Mouse (Mus musculus) cerebellum, postnatal 25 days (tissue): ENCODE results near the gene Jmjd8.
"Not testable (repeated sequence)": the region's sequence is repeated elsewhere in the genome, so short reads cannot be mapped to it uniquely, and the experiment has no call there.

Experiments used
- DNase-seq, 2 experiments: peaks; one replicate each; pipeline ENCODE4 v3.0.0; 2021; ENCODE audit warnings: mixed read lengths in 2 of 2

Jmjd8 gene

DNA sequence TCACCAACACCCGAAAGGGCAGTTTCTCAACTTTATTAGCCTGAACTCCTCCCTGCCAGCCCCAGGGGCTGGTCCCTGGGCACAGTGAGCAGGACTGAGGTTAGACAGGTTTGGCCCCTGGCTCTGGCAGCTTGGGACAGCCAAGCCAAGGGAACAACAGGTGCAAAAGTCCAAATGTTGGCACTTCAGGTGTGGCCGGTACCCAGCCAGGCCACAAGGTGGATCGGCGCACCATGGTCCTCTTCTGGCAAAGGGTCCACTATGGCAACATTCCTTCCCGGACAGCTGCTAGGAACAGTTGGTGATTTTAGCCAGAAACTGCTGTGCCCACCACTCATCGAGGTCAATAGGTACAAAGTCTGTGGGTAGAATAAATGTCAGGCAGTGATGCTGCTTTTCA is 35.0 kb downstream of the Jmjd8 start:
- DNase-seq: no peak

- DNase-seq: no peak
Measured at GRCm38 (mm10) chr17:25864311-25864710, 35.6 kb downstream of the Jmjd8 start.

- peak in 1 of 2 experiments; percentile 20 for DNase-seq
Measured at GRCm38 (mm10) chr17:25865288-25865687, 36.6 kb downstream of the Jmjd8 start.

DNA sequence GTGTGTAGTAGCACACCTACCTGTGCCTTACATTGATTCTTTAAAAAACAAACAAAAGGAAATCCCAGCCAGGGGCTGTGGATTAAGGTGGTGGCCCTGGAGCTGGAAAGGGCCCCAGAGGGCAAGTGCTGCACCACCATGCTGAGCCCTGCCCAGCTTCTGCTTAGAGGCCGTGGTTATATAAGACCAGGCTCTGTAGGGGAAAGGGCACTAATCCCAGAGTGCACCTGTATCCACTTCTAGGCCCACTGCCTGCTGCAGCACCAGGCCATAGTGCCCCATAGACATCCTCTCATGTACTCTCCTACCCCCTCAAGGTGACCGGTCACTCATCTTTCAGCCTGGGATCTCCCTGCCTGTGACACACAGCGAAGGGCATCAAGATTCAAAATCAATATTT is 37.5 kb downstream of the Jmjd8 start:
- DNase-seq: peak in 1 of 2 experiments; percentile 9

DNA sequence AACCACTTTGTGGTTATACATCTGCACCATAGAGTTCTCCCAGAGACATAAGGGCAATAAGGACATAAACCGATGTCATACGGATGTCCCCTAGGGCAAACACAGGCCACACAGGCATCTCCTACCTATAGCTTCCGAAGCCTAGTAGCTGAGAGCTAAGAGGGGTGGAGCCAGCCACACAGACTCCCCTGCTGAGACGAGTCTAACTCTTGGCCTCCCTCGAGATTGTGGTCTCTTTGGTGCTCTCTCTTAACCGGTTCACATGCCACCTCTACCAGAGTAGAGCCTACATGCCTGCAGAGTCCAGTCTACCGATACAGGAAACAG is 38.8 kb downstream of the Jmjd8 start:
- no peak for DNase-seq

GRCm38 (mm10) chr17:25867836-25868600 is 39.4 kb downstream of the Jmjd8 start:
- DNase-seq: peak in 1 of 2 experiments; percentile 66

DNA sequence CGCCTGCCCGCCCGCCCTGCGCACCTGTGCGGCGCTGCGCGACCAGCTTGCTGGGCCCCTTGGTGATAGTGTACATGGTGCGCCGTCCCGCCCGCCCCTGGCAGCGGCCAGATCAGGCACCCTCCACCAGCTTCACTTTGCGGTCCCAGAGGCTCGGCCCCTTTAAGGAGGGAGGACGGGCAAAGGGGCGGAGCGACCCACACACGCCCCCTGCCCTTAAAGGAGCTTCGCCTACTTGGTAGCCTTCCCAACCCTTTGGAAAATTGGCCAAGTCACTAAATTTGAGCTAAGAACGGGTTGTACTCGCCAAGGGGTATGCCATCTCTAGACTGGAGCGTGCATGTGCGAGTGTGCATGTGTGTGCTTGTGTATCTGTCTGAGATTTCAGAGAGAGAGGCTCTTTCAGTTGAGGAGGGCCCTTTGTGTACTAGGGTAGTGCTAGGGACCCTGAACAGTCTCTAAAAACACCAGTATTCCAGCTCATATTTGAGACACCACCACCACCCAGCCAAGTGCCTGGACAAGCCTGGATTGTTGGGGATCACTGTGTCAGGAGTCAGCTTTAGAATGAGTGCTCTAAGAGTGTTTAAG is 40.0 kb downstream of the Jmjd8 start, which contains the start of gene Mcrip2:
Gene Mcrip2 (minus strand): TSS at position 164 of the 591 bp plus-strand sequence.
- peak; percentile 86 to 88 for DNase-seq

GRCm38 (mm10) chr17:25869498-25869897 is 40.8 kb downstream of the Jmjd8 start:
- peak in 1 of 2 experiments; percentile 12 for DNase-seq

DNA sequence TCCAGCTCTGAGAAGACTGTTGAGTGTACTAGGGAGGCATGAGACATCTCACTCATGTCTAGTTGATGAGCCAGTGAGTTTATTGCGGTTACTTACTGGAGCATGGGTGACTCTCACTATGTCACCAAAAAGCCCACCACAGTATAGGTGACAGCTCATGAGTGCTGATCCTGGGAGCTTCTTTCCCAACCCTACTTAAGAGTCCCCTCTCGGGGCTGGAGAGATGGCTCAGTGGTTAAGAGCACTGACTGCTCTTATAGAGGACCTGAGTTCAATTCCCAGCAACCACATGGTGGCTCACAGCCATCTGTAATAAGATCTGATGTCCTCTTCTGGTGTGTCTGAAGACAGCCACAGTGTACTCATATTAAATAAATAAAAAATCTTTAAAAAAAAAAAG is 41.3 kb downstream of the Jmjd8 start:
- peak in 1 of 2 experiments; percentile 3 for DNase-seq

GRCm38 (mm10) chr17:25871566-25871965 is 42.9 kb downstream of the Jmjd8 start:
- not testable (repeated sequence) for DNase-seq

DNA sequence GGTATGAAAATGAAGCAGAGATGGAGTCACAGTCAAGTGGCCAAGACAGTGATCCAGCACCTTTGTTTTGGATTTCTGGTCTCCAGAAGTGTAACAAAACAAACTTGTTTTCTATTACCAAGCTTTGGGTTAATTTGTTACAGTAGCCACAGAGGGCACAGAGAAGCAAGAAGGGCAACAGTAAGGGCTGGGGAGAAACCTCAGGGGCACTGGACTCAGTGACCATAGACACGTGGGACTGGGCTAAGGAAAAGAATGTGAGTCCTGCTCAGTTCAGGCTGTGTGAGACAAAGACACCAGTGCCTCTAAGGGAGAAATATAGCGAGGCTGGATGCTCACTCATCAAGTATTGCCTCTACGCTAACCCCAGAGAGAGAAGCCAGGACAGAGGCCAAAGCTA is 44.0 kb downstream of the Jmjd8 start:
- DNase-seq: peak in 1 of 2 experiments; percentile 3

DNA sequence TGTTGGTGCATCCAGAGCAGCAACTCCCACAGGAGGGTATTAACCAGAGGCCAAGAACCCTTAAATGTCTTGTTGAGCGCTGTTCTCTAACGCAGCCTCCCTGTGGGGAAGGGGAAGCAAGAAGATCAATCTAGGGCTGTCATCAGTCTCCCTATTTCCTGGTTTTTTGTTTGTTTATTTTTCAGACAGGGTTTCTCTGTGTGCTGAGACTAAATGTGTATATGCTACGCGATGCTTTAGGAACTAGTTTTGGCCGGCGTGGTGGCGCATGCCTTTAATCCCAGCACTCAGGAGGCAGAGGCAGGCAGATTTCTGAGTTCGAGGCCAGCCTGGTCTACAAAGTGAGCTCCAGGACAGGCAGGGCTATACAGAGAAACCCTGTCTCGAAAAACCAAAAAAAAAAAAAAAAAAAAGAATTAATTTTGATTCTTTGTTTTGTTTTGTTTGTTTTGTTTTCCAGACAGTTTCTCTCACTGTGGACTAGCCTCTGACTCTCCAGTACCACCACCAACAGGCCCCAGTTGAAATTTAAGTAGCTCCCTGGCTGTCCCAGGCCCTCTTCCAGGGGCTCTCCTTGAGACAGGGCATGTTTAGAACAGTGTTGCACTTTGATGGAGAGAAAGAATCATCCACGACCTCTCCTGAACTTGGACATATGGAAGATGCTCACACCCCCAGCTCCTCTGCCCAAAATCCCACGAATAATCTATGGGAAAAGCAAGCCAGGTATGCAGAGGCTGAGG is 44.9 kb downstream of the Jmjd8 start:
- peak in 1 of 2 experiments; percentile 3 for DNase-seq

- no peak for DNase-seq
Measured at GRCm38 (mm10) chr17:25874148-25874720, 45.6 kb downstream of the Jmjd8 start.

DNA sequence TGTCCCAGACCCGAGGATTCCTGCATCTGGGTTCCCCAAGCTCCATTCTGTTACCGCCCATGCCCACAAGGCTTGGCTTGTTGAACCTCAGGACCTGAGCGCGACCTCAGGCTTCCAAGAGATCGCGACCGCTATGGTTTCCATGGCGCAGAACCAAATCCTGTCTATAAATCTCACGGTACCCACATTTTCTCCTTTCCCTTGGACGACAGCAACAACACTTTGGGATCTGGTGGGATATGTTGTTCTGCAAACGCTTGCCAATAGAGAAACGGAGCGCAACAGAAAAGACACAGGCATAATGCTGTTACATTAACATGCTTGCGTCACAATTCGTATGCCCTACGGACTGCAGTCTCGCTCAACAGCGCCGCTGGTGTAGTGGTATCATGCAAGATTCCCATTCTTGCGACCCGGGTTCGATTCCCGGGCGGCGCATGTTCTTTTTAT is 46.1 kb downstream of the Jmjd8 start, which contains the start of gene Mettl26:
Gene Mettl26 (plus strand): TSS at position 354 of the 450 bp plus-strand sequence.
- DNase-seq: peak; percentile 96

GRCm38 (mm10) chr17:25875171-25876136 is 46.8 kb downstream of the Jmjd8 start:
- peak; percentile 94 to 95 for DNase-seq

DNA sequence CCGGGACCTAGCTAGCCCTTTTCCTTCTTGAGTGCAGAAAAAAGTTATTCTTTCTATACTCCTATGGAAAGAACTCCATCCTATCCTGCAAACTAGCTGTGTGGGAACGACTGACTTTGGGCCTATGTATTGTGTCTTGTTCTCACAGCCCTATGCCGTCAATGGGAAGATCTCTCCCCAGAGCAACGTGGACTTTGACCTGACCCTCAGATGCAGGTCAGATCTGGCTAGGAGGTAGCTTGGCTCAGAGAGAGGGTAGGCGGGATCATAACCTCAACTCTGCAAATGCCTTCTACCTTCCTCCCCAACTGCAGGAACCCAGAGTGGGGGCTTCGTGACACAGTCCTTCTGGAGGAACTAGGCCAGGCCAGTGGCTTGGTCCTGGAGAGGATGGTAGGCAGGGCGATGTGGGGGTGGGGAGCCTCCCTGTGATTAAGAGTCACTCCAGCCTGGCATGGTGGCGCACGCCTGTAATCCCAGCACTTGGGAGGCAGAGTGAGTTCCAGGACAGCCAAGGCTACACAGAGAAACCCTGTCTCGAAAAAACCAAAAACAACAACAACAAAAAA is 47.8 kb downstream of the Jmjd8 start:
- DNase-seq: peak in 1 of 2 experiments; percentile 55

GRCm38 (mm10) chr17:25877025-25877424 is 48.4 kb downstream of the Jmjd8 start:
- peak in 1 of 2 experiments; percentile 17 for DNase-seq

GRCm38 (mm10) chr17:25877741-25878610 is 49.3 kb downstream of the Jmjd8 start:
- DNase-seq: peak; percentile 42 to 62

DNA sequence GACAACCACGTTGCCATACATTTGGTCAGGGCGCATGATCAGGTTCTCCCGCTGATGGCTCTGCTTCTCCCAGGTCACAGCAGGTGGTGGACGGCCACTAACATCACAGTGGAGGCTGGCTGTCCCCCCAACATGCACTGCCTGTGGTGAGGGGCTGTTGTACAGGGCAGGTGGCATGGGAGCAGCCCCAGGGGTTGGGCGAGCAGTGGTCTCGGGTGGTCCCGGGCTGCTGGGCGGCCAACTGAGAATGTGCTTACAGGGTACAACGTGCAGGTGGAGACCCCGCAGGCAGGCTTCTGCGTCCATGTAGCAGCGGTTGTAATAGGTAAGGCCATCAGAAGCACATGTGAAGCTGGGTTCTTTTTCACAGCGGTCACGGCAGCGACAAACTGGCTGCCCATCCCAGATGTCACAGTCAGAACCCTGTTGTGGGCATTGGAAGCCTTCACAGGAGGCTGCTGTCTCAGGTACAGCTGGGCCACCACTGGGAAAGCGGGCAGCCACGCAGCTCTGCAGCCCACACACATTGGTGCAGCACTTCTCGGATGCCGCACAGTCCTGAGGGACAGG is 50.0 kb downstream of the Jmjd8 start:
- DNase-seq: peak in 1 of 2 experiments; percentile 53

DNA sequence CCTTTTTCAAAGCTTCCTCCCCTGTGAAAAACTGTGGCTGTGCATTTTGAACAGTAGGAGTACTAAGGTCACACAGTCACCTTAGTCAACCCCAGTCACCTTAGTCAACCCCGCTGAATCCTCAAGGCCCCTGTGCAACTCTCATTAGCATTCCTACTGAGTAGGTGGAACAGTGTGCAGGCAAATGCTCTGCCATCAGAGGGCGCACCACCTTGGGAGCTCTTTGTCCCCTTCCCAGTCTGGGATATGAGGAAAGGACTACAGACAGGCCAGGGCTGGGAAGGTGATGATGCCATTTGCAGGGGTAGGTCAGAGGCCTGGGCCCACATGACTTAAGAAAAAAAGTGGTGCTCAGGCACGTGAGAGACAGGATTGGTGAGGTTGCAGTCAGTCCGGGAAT is 50.6 kb downstream of the Jmjd8 start:
- peak; percentile 56 to 69 for DNase-seq
